Mouse (Mus musculus) C2C12 (cell line): ENCODE results near the gene Selenow.

ENCODE experiments used
- CEBPB ChIP-seq: IDR thresholded peaks from one replicate; pipeline ENCODE4 v1.6.1; 2011; ENCODE audit warnings: low read depth, mild to moderate bottlenecking, control low read depth, moderate library complexity
- CTCF ChIP-seq: IDR thresholded peaks from one replicate; pipeline ENCODE4 v1.5.1; 2011; ENCODE audit not compliant: control insufficient read depth, insufficient read depth, insufficient read length
- USF1 ChIP-seq: IDR thresholded peaks from one replicate; pipeline ENCODE4 v1.6.1; 2011; ENCODE audit warnings: low read depth, mild to moderate bottlenecking, control low read depth, moderate library complexity

- TF ChIP-seq CTCF: no peak
- TF ChIP-seq USF1: no peak
- TF ChIP-seq CEBPB: no peak
These were observed 39.0 kb upstream of the Selenow start for GRCm38 (mm10) chr7:15961239-15961638.
